In genomic region chr3:108364270-108364995, GRCm38 (mm10) we compare ENCODE assay signal across 11 mouse cellular contexts. TPM values are rescaled to one million over a fixed set of nuclear protein-coding genes. Genes with fewer than 3 reads are reported as not detected.
DNase-seq lines count a peak whose midpoint lies in the region; ATAC-seq and TF ChIP-seq lines count a peak whose summit lies in the region.
"Had no signal": no experiment of that assay in that cellular context is flagged by ENCODE, and none has a peak within 500 bp of the region (broad histone marks: within the 10 kb centered on the region; RNA-seq: fewer than 3 reads in every experiment).

TSS of gene Mybphl (plus strand) at chr3:108364911.

- no peaks in the 10 kb centered on the region for H3K9me3 ChIP-seq in megakaryocyte, embryonic 14.5 days
- no peaks in the 10 kb centered on the region for H3K9me3 ChIP-seq in heart, postnatal 0 days (replicated peaks; ENCODE audit: control insufficient read depth, low read length)

- WGBS in heart, postnatal 0 days, result 31% methylated on average over 9 of the region's 9 CpGs

- peak within 1 kb of the TSS; percentile 28; the same call in 1 of the 2 replicates for H3K27ac ChIP-seq in gastrocnemius, adult 2 months
- H3K27ac ChIP-seq in heart, postnatal 0 days (ENCODE audit: low read depth), result peak within 1 kb of the TSS; percentile 60

- H3K9ac ChIP-seq in heart, postnatal 0 days (replicated peaks; ENCODE audit: low read depth, low read length), result no peak within 1 kb of the TSS

- H3K36me3 ChIP-seq in megakaryocyte, embryonic 14.5 days (replicated peaks; ENCODE audit: low read length), result peaks cover 13% of the 10 kb centered on the region
- H3K36me3 ChIP-seq in heart, postnatal 0 days (replicated peaks; ENCODE audit: control insufficient read depth, insufficient read depth, low read length), result no peaks in the 10 kb centered on the region

- peak; percentile 22 for DNase-seq in gastrocnemius, adult 2 months
- DNase-seq in gastrocnemius, postnatal 4 days (ENCODE audit: low spot score in 2 of 2), result no peak
- peak; percentile 74 for DNase-seq in heart, postnatal 0 days (ENCODE audit: low spot score)
- no peak for DNase-seq in thymus, postnatal 0 days (ENCODE audit: low spot score)
- DNase-seq in kidney, postnatal 14 days, result no peak
- DNase-seq: B cell, adult 2 months; kidney, postnatal 4 days had no signal

- no peak within 1 kb of the TSS for H3K4me3 ChIP-seq in gastrocnemius, adult 2 months
- peak within 1 kb of the TSS; percentile 47 for H3K4me3 ChIP-seq in megakaryocyte, embryonic 14.5 days (replicated peaks)
- peak within 1 kb of the TSS; percentile 5; the same call in 1 of the 2 replicates for H3K4me3 ChIP-seq in heart, postnatal 0 days (ENCODE audit: low read depth, low read length)

- no peak within 1 kb of the TSS for H3K4me2 ChIP-seq in heart, postnatal 0 days (ENCODE audit: low read depth, low read length)

- intact Hi-C loops in gastrocnemius, adult 2 months (cut with DNase I), result no loop called here

- no peak for ATAC-seq in megakaryocyte, adult 5-6 weeks (ENCODE audit: poor library complexity, severe bottlenecking)
- ATAC-seq in heart, postnatal 0 days (ENCODE audit: insufficient read depth, low read depth), result peak; percentile 63
- peak; percentile 12; the same call in 1 of the 2 replicates for ATAC-seq in megakaryocyte progenitor cell, adult 5-6 weeks (replicated peaks; ENCODE audit: poor library complexity)

- H3K4me1 ChIP-seq in megakaryocyte, embryonic 14.5 days, result peaks cover 60% of the 10 kb centered on the region
- peaks cover 15% of the 10 kb centered on the region; the same call in 1 of the 2 replicates for H3K4me1 ChIP-seq in heart, postnatal 0 days (ENCODE audit: control insufficient read depth, insufficient read depth)

- no peak for TF ChIP-seq EP300 in heart, postnatal 0 days (IDR thresholded peaks at IDR 0.05; ENCODE audit: low read depth)

- no peak for TF ChIP-seq CTCF in gastrocnemius, adult 2 months (IDR thresholded peaks at IDR 0.05)
- TF ChIP-seq CTCF in heart, postnatal 0 days (IDR thresholded peaks at IDR 0.05; ENCODE audit: low read depth), result no peak

- peaks cover 20% of the 10 kb centered on the region for H3K27me3 ChIP-seq in megakaryocyte, embryonic 14.5 days (replicated peaks)
- H3K27me3 ChIP-seq in heart, postnatal 0 days (ENCODE audit: control insufficient read depth, insufficient read depth, low read length), result no peaks in the 10 kb centered on the region

RNA-seq across cellular contexts. Expression of gene Mybphl, which starts in this region (rescaled TPM):
- not detected for total RNA-seq in gastrocnemius, adult 2 months (2021)
- not detected for total RNA-seq in gastrocnemius, postnatal 4 days (2021)
- not detected in 2 replicates for polyA plus RNA-seq in megakaryocyte, embryonic 14.5 days (2012; ENCODE audit: insufficient read depth, low replicate concordance)
- total RNA-seq in megakaryocyte, adult 5-6 weeks (2015), result not detected in 2 replicates
- not detected in 2 replicates for total RNA-seq in megakaryocyte, adult 5-6 weeks (2017)
- 49.3 and 60.6 TPM in 2 replicates for total RNA-seq in heart, postnatal 0 days (2014; rRNA removed; ENCODE audit: low replicate concordance)
- polyA plus RNA-seq in heart, postnatal 0 days (2015; fragmentation: Nextera tagmentation; extraction: Ambion mirVana), result 90.0 and 123 TPM in 2 replicates
- not detected in 2 replicates for total RNA-seq in megakaryocyte progenitor cell, adult 5-6 weeks (2015)
- not detected in 2 replicates for total RNA-seq in megakaryocyte progenitor cell, adult 5-6 weeks (2017)
- 0.23 and 0.29 TPM in 2 replicates for polyA plus RNA-seq in thymus, postnatal 0 days (2015; fragmentation: Nextera tagmentation; extraction: Ambion mirVana)
- polyA plus RNA-seq: gonadal fat pad, adult 2 months had no signal

Comparison
In these comparisons a context has a peak if more than half of its experiments do, and no peak if none do; other contexts are left out.
1. RNA of gene Mybphl (total RNA-seq): 49.3 to 60.6 TPM in heart, postnatal 0 days; not detected in gastrocnemius, postnatal 4 days, not detected in gastrocnemius, adult 2 months, not detected in megakaryocyte, adult 5-6 weeks and not detected in megakaryocyte progenitor cell, adult 5-6 weeks; every median in the first group is over 10 times any median in the second.
2. RNA of gene Mybphl (polyA plus RNA-seq): 90.0 to 123 TPM in heart, postnatal 0 days; 0.23 to 0.29 TPM in thymus, postnatal 0 days and not detected in megakaryocyte, embryonic 14.5 days; every median in the first group is over 10 times any median in the second.
3. Peak in DNase-seq and H3K27ac ChIP-seq in gastrocnemius, adult 2 months; RNA of the gene not detected or under 1 TPM.
4. Peak in ATAC-seq in megakaryocyte progenitor cell, adult 5-6 weeks; RNA of the gene not detected or under 1 TPM.